Mouse (Mus musculus): Measurements from ENCODE around the gene Agmo. TPM values are rescaled to one million over a fixed set of nuclear protein-coding genes. Genes with fewer than 3 reads are reported as not detected.
A peak's percentile ranks its signal among the peaks of the same experiment; 100 is the strongest.

Agmo gene
- total RNA-seq (2017), result 1.2 and 6.5 TPM in 2 replicates

GRCm38 (mm10) chr12:37241566-37242021 is at the start of gene Agmo:
Gene Agmo, plus strand, starts transcription at chr12:37241641.
- peak; percentile 86 for ATAC-seq (replicated peaks; ENCODE audit: low read depth, poor library complexity, severe bottlenecking)

- ATAC-seq (replicated peaks; ENCODE audit: low read depth, poor library complexity, severe bottlenecking), result no peak
Measured at GRCm38 (mm10) chr12:37231119-37231518, 10.3 kb upstream of the Agmo start.

- ATAC-seq (replicated peaks; ENCODE audit: low read depth, poor library complexity, severe bottlenecking), result no peak
Measured at GRCm38 (mm10) chr12:37240975-37241565, 371 bp upstream of the Agmo start.

GRCm38 (mm10) chr12:37242484-37242883 is 1.0 kb downstream of the Agmo start:
- ATAC-seq (replicated peaks; ENCODE audit: low read depth, poor library complexity, severe bottlenecking), result no peak

- ATAC-seq (replicated peaks; ENCODE audit: low read depth, poor library complexity, severe bottlenecking), result no peak
Measured at GRCm38 (mm10) chr12:37244876-37245275, 3.4 kb downstream of the Agmo start.

GRCm38 (mm10) chr12:37251688-37252087 is 10.2 kb downstream of the Agmo start:
- no peak for ATAC-seq (replicated peaks; ENCODE audit: low read depth, poor library complexity, severe bottlenecking)

GRCm38 (mm10) chr12:37257099-37257498 is 15.7 kb downstream of the Agmo start:
- ATAC-seq (replicated peaks; ENCODE audit: low read depth, poor library complexity, severe bottlenecking), result no peak

- ATAC-seq (replicated peaks; ENCODE audit: low read depth, poor library complexity, severe bottlenecking), result no peak
Measured at GRCm38 (mm10) chr12:37259771-37260528, 18.5 kb downstream of the Agmo start.

GRCm38 (mm10) chr12:37263685-37264084 is 22.2 kb downstream of the Agmo start:
- ATAC-seq (replicated peaks; ENCODE audit: low read depth, poor library complexity, severe bottlenecking), result no peak

GRCm38 (mm10) chr12:37268636-37269152 is 27.3 kb downstream of the Agmo start:
- ATAC-seq (replicated peaks; ENCODE audit: low read depth, poor library complexity, severe bottlenecking), result no peak

GRCm38 (mm10) chr12:37272660-37273059 is 31.2 kb downstream of the Agmo start:
- no peak for ATAC-seq (replicated peaks; ENCODE audit: low read depth, poor library complexity, severe bottlenecking)

- no peak for ATAC-seq (replicated peaks; ENCODE audit: low read depth, poor library complexity, severe bottlenecking)
Measured at GRCm38 (mm10) chr12:37273964-37274657, 32.7 kb downstream of the Agmo start.

- no peak for ATAC-seq (replicated peaks; ENCODE audit: low read depth, poor library complexity, severe bottlenecking)
Measured at GRCm38 (mm10) chr12:37274658-37275019, 33.2 kb downstream of the Agmo start.

GRCm38 (mm10) chr12:37306956-37307466 is 65.6 kb downstream of the Agmo start:
- ATAC-seq (replicated peaks; ENCODE audit: low read depth, poor library complexity, severe bottlenecking), result no peak

GRCm38 (mm10) chr12:37310786-37311185 is 69.3 kb downstream of the Agmo start:
- no peak for ATAC-seq (replicated peaks; ENCODE audit: low read depth, poor library complexity, severe bottlenecking)

GRCm38 (mm10) chr12:37322860-37323259 is 81.4 kb downstream of the Agmo start:
- no peak for ATAC-seq (replicated peaks; ENCODE audit: low read depth, poor library complexity, severe bottlenecking)

GRCm38 (mm10) chr12:37334987-37335386 is 93.5 kb downstream of the Agmo start:
- ATAC-seq (replicated peaks; ENCODE audit: low read depth, poor library complexity, severe bottlenecking), result no peak

- ATAC-seq (replicated peaks; ENCODE audit: low read depth, poor library complexity, severe bottlenecking), result no peak
Measured at GRCm38 (mm10) chr12:37344225-37344624, 102.8 kb downstream of the Agmo start.

- ATAC-seq (replicated peaks; ENCODE audit: low read depth, poor library complexity, severe bottlenecking), result no peak
Measured at GRCm38 (mm10) chr12:37345696-37346095, 104.3 kb downstream of the Agmo start.

GRCm38 (mm10) chr12:37392316-37392715 is 150.9 kb downstream of the Agmo start:
- no peak for ATAC-seq (replicated peaks; ENCODE audit: low read depth, poor library complexity, severe bottlenecking)

- no peak for ATAC-seq (replicated peaks; ENCODE audit: low read depth, poor library complexity, severe bottlenecking)
Measured at GRCm38 (mm10) chr12:37402541-37402940, 161.1 kb downstream of the Agmo start.

Measured in common myeloid progenitor, adult 5-6 weeks (primary cell).